Mouse (Mus musculus) forebrain, embryonic 12.5 days (tissue): ENCODE measurements around the gene Pemt. TPM values are rescaled to one million over a fixed set of nuclear protein-coding genes. Genes with fewer than 3 reads are reported as not detected.

Experiments
- ATAC-seq: fragments of 200-750 bp; cut with Nextera tagmentation; 2 replicates; pipeline ENCODE4 v1.8.0; 2017; ENCODE audit warnings: moderate TSS enrichment; ENCODE audit not compliant: low FRiP score
- H3K27ac ChIP-seq: fragments of 300-500 bp; sonication (generic); 2 replicates; pipeline ENCODE4 v1.5.1; 2016; ENCODE audit warnings: mild to moderate bottlenecking
- H3K27me3 ChIP-seq: fragments of 300-500 bp; sonication (generic); 2 replicates; pipeline ENCODE4 v1.6.1; 2016; ENCODE audit warnings: mild to moderate bottlenecking
- H3K36me3 ChIP-seq: fragments of 300-500 bp; sonication (generic); replicated peaks from 2 replicates; pipeline ENCODE4 v1.6.1; 2016; ENCODE audit warnings: mild to moderate bottlenecking
- H3K4me1 ChIP-seq: fragments of 300-500 bp; sonication (generic); 2 replicates; pipeline ENCODE4 v1.6.1; 2016
- H3K4me2 ChIP-seq: fragments of 300-500 bp; sonication (generic); 2 replicates; pipeline ENCODE4 v1.6.1; 2016; ENCODE audit warnings: mild to moderate bottlenecking, moderate library complexity
- H3K4me3 ChIP-seq: fragments of 300-500 bp; sonication (generic); replicated peaks from 2 replicates; pipeline ENCODE4 v1.5.1; 2016; ENCODE audit warnings: mild to moderate bottlenecking
- H3K9ac ChIP-seq: fragments of 300-500 bp; sonication (generic); 2 replicates; pipeline ENCODE4 v1.6.1; 2016; ENCODE audit warnings: mild to moderate bottlenecking
- H3K9me3 ChIP-seq: fragments of 300-500 bp; sonication (generic); 2 replicates; pipeline ENCODE4 v1.6.1; 2016
- WGBS: fragments of 180-500 bp; shearing (Covaris S2); methylation state at CpG from one replicate; pipeline ENCODE4 v1.1.7; 2016; 5-methylcytosine and 5-hydroxymethylcytosine counted together
- polyA plus RNA-seq: library from polyadenylated mRNA; unstranded; fragments of >200 nt; fragmentation: Nextera tagmentation; extraction: Ambion mirVana; gene quantifications from 2 replicates; pipeline ENCODE4 v1.2.1, GENCODE M21; 2016

Gene Pemt
- polyA plus RNA-seq, 1 experiment from 2014 or later: 5.4 TPM

DNA sequence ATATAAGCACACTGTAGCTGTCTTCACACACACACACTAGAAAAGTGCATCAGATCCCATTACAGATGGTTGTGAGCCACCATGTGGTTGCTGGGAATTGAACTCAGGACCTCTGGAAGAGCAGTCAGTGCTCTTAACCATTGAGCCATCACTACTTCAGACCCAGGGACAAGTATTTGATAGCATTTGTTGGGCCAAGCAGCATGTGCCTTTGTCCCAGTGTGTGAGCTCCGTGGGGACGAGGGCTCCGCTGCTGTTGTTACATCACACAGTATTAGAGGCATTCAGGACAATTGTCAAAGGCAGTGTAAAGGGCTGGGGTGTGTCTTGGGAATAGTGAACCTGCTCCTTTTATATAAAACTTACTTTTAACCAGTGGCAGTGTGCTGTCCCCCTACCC lies 109.3 kb downstream of the Pemt start:
- WGBS: 75% methylated on average over 3 of the region's 3 CpGs

DNA sequence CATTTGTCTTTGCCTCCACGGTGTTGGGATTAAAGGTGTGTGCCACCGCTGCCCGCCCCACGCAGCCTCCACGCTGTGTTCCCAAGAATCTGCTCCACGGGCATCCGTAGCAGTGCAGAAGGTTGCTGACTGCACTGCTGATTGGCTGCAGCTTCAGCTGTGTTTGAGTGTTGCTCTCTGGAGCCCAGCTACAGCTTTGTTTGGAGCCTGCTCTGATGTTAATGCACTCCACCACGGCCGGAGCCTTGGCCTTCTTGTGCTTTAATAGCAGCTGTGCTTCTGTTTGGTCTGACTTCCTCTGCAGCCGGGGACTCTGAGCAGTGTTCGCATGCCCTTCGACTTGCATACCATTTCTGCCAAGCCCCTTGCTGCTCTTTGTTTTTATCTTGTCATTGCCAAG lies 112.3 kb downstream of the Pemt start:
- no peak overlapping the region for H3K4me2 ChIP-seq
- H3K27ac ChIP-seq: no peak overlapping the region
- no peaks in the 10 kb centered on the region for H3K4me1 ChIP-seq
- H3K4me3 ChIP-seq: no peak overlapping the region
- peaks cover 6% of the 10 kb centered on the region; the same call in 1 of the 2 replicates for H3K27me3 ChIP-seq
- no peaks in the 10 kb centered on the region for H3K36me3 ChIP-seq
- no peak for ATAC-seq
- H3K9ac ChIP-seq: no peak overlapping the region; the same call in 1 of the 2 replicates
- H3K9me3 ChIP-seq: no peaks in the 10 kb centered on the region
- 55% methylated on average over 12 of the region's 12 CpGs for WGBS

More for the DNA sequence above, 109.3 kb downstream of the Pemt start:
- no peak overlapping the region for H3K4me3 ChIP-seq
- no peak overlapping the region for H3K4me2 ChIP-seq
- no peaks in the 10 kb centered on the region; the same call in 1 of the 2 replicates for H3K4me1 ChIP-seq
- H3K27ac ChIP-seq: no peak overlapping the region
- no peak for ATAC-seq
- H3K36me3 ChIP-seq: no peaks in the 10 kb centered on the region
- no peak overlapping the region for H3K9ac ChIP-seq
- no peaks in the 10 kb centered on the region for H3K27me3 ChIP-seq
- H3K9me3 ChIP-seq: no peaks in the 10 kb centered on the region

DNA sequence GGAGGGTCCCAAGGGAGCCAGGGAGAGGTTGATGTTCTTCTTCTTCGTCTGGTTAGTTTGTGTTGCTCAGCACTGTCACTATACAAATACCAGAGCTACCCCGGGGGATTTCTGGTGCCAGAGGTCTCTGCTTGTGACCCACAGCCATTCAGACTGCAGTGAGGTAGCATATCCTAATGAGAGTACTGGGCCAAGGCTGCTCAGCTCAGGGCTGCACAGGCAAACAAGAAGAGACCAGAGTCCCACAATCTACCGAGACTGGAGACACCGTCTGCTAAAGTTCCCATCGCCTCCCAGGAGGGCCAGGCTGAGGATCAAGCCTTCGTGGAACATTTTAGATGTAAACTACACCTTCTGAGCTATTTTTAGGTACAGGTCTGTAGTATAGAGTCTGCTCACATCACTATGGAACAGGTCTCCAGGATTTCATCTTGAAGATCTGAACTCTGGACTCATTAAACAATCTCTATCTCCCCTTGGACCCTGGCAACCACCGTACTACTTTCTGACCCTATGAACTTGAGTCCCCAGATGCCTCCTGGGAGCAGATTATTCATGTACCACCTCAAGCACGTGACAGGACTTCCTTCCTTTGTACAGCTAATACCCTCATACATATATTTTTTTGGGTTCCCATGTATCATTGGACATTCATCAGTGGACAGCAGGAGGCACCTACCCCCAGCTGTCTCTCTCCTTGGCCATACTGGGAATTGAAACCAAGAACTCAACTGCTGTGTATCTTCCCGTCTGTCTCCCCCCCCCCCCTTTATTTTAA lies 113.5 kb downstream of the Pemt start:
- Histone ChIP-seq H3K4me3 (no peak overlapping the region), H3K36me3 (no peaks in the 10 kb centered on the region), H3K27me3 (peaks cover 6% of the 10 kb centered on the region; the same call in 1 of the 2 replicates), H3K4me1 (no peaks in the 10 kb centered on the region), H3K9ac (no peak overlapping the region), H3K27ac (no peak overlapping the region), H3K9me3 (no peaks in the 10 kb centered on the region), H3K4me2 (no peak overlapping the region)
- ATAC-seq: no peak
- WGBS: 76% methylated on average over 9 of the region's 9 CpGs

DNA sequence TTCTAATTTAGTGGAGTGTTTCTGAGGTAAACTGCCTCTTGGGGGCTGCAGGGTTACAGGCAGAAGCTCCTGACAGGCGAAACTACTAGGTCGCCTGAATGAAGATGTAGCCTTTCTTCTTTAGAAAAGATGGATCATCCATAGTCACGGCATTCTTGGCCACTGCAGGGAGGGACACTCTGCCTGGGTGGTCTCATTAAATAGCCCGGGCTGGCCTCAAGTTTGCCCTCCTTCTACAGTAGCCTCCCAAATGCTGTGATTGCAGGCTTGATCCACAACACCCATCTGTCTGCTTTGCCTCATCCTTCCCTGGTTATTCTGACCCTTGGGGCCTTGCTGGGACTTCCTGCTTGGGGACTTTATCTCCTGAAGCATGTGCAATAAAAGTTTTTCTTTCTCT lies 116.3 kb downstream of the Pemt start:
- Histone ChIP-seq H3K9me3 (no peaks in the 10 kb centered on the region), H3K27ac (no peak overlapping the region), H3K27me3 (peaks cover 6% of the 10 kb centered on the region; the same call in 1 of the 2 replicates), H3K4me1 (no peaks in the 10 kb centered on the region), H3K4me2 (no peak overlapping the region), H3K36me3 (no peaks in the 10 kb centered on the region), H3K9ac (no peak overlapping the region), H3K4me3 (no peak overlapping the region)
- 55% methylated on average over 4 of the region's 4 CpGs for WGBS
- no peak for ATAC-seq

DNA sequence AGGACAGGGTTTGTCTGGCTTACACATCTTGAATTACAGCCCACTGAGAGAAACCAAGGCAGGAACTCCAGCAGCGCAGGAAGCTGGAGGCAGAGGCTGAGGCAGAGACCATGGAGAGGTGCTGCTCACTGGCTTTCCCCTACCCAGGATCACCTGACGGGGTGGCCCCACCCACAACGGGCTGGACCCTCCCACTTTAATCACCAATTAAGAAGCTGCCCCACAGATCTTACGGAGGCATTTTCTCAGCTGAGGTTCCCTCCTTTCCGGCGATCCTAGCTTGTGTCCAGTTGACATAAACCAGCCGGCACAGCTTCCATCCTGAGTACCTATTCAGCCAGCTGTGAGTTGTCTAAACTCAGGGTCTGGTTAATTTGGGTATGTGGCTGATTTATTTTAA lies 125.0 kb downstream of the Pemt start:
- 14% methylated on average over 7 of the region's 7 CpGs for WGBS

More for the DNA sequence above, 125.0 kb downstream of the Pemt start:
- Histone ChIP-seq H3K27me3 (no peaks in the 10 kb centered on the region), H3K4me2 (no peak overlapping the region), H3K4me1 (no peaks in the 10 kb centered on the region), H3K9me3 (no peaks in the 10 kb centered on the region), H3K9ac (no peak overlapping the region), H3K27ac (no peak overlapping the region), H3K4me3 (no peak overlapping the region), H3K36me3 (no peaks in the 10 kb centered on the region)
- no peak for ATAC-seq

Other genes with a start within 250 kb of the Pemt start
- 33.3 and 36.1 TPM in 2 replicates for gene Flcn, start 236.5 kb downstream of the Pemt start, polyA plus RNA-seq
- gene Nt5m, start 207.0 kb downstream of the Pemt start, polyA plus RNA-seq: 41.5 and 41.9 TPM in 2 replicates
- 221 and 226 TPM in 2 replicates for gene Cops3, start 206.7 kb downstream of the Pemt start, polyA plus RNA-seq
- 44.2 and 44.7 TPM in 2 replicates for gene Med9, start 98.3 kb downstream of the Pemt start, polyA plus RNA-seq
- gene Rasd1, start 81.5 kb downstream of the Pemt start, polyA plus RNA-seq: 0.76 and 1.4 TPM in 2 replicates
- gene Rai1, start 58.5 kb upstream of the Pemt start, polyA plus RNA-seq: 34.2 and 35.1 TPM in 2 replicates
- 58.0 and 58.1 TPM in 2 replicates for gene Srebf1, start 176.1 kb upstream of the Pemt start, polyA plus RNA-seq